Mouse (Mus musculus): Measurements from ENCODE around the gene C2cd4c. TPM values are rescaled to one million over a fixed set of nuclear protein-coding genes. Genes with fewer than 3 reads are reported as not detected.

C2cd4c gene
- total RNA-seq (2014; rRNA removed) (not detected in 2 replicates), polyA plus RNA-seq (2012; rRNA removed) (0.06 and 0.10 TPM in 2 replicates)

GRCm38 (mm10) chr10:79613578-79614304, at the start of gene C2cd4c:
TSS of gene C2cd4c (minus strand) at chr10:79614025.
- no peaks in the 10 kb centered on the region for H3K79me2 ChIP-seq (ENCODE audit: control insufficient read depth, insufficient read depth, low read length)
- H3K36me3 ChIP-seq (ENCODE audit: control insufficient read depth, insufficient read depth, low read length), result no peaks in the 10 kb centered on the region
- TF ChIP-seq POLR2A (IDR thresholded peaks at IDR 0.05; ENCODE audit: extremely low read depth, insufficient read depth, low read length), result no peak
- no peak for TF ChIP-seq CTCF (IDR thresholded peaks at IDR 0.05; ENCODE audit: low read depth, low read length)
- WGBS, result 2% methylated on average over 60 of the region's 60 CpGs
- DNase-seq (ENCODE audit: extremely low read depth, low read depth, low spot score), result peak; percentile 65
- H3K27me3 ChIP-seq (ENCODE audit: control insufficient read depth, insufficient read depth, low read length), result peaks cover 7% of the 10 kb centered on the region; the same call in 1 of the 2 replicates
- no peak within 1 kb of the TSS for H3K27ac ChIP-seq (replicated peaks; ENCODE audit: insufficient read depth, low read depth, low read length)
- no peaks in the 10 kb centered on the region for H3K4me1 ChIP-seq (ENCODE audit: control insufficient read depth, insufficient read depth, low read length)
- H3K4me3 ChIP-seq (ENCODE audit: insufficient read depth, low read depth, low read length), result peak within 1 kb of the TSS; percentile 56
- peak within 1 kb of the TSS; percentile 64 for H3K9ac ChIP-seq (ENCODE audit: low read depth, low read length)

GRCm38 (mm10) chr10:79661861-79662260, 48.0 kb upstream of the C2cd4c start:
- Histone ChIP-seq H3K4me3 (ENCODE audit: insufficient read depth, low read depth, low read length) (no peak overlapping the region), H3K9ac (ENCODE audit: low read depth, low read length) (no peak overlapping the region), H3K27ac (replicated peaks; ENCODE audit: insufficient read depth, low read depth, low read length) (no peak overlapping the region), H3K36me3 (ENCODE audit: control insufficient read depth, insufficient read depth, low read length) (no peaks in the 10 kb centered on the region), H3K4me1 (ENCODE audit: control insufficient read depth, insufficient read depth, low read length) (no peaks in the 10 kb centered on the region), H3K79me2 (ENCODE audit: control insufficient read depth, insufficient read depth, low read length) (no peaks in the 10 kb centered on the region), H3K27me3 (ENCODE audit: control insufficient read depth, insufficient read depth, low read length) (no peaks in the 10 kb centered on the region)
- no peak for TF ChIP-seq POLR2A (IDR thresholded peaks at IDR 0.05; ENCODE audit: extremely low read depth, insufficient read depth, low read length)
- no peak for TF ChIP-seq CTCF (IDR thresholded peaks at IDR 0.05; ENCODE audit: low read depth, low read length)
- no peak for DNase-seq (ENCODE audit: extremely low read depth, low read depth, low spot score)
- WGBS, result 46% methylated on average over 3 of the region's 3 CpGs

- no peak overlapping the region for H3K9ac ChIP-seq (ENCODE audit: low read depth, low read length)
Measured at GRCm38 (mm10) chr10:79660298-79660697, 46.5 kb upstream of the C2cd4c start.

GRCm38 (mm10) chr10:79658829-79659228, 45.0 kb upstream of the C2cd4c start:
- no peaks in the 10 kb centered on the region for H3K4me1 ChIP-seq (ENCODE audit: control insufficient read depth, insufficient read depth, low read length)
- no peak overlapping the region for H3K9ac ChIP-seq (ENCODE audit: low read depth, low read length)
- 54% methylated on average over 4 of the region's 4 CpGs for WGBS
- TF ChIP-seq POLR2A (IDR thresholded peaks at IDR 0.05; ENCODE audit: extremely low read depth, insufficient read depth, low read length), result no peak
- TF ChIP-seq CTCF (IDR thresholded peaks at IDR 0.05; ENCODE audit: low read depth, low read length), result peak; percentile 19; the same call in 1 of the 2 replicates
- no peaks in the 10 kb centered on the region for H3K36me3 ChIP-seq (ENCODE audit: control insufficient read depth, insufficient read depth, low read length)
- H3K27ac ChIP-seq (replicated peaks; ENCODE audit: insufficient read depth, low read depth, low read length), result no peak overlapping the region
- H3K27me3 ChIP-seq (ENCODE audit: control insufficient read depth, insufficient read depth, low read length), result no peaks in the 10 kb centered on the region
- H3K4me3 ChIP-seq (ENCODE audit: insufficient read depth, low read depth, low read length), result no peak overlapping the region
- H3K79me2 ChIP-seq (ENCODE audit: control insufficient read depth, insufficient read depth, low read length), result no peaks in the 10 kb centered on the region
- no peak for DNase-seq (ENCODE audit: extremely low read depth, low read depth, low spot score)

More at GRCm38 (mm10) chr10:79660298-79660697, 46.5 kb upstream of the C2cd4c start:
- Histone ChIP-seq H3K27ac (replicated peaks; ENCODE audit: insufficient read depth, low read depth, low read length) (no peak overlapping the region), H3K4me1 (ENCODE audit: control insufficient read depth, insufficient read depth, low read length) (no peaks in the 10 kb centered on the region), H3K27me3 (ENCODE audit: control insufficient read depth, insufficient read depth, low read length) (no peaks in the 10 kb centered on the region), H3K4me3 (ENCODE audit: insufficient read depth, low read depth, low read length) (no peak overlapping the region), H3K36me3 (ENCODE audit: control insufficient read depth, insufficient read depth, low read length) (no peaks in the 10 kb centered on the region), H3K79me2 (ENCODE audit: control insufficient read depth, insufficient read depth, low read length) (no peaks in the 10 kb centered on the region)
- DNase-seq (ENCODE audit: extremely low read depth, low read depth, low spot score), result no peak
- WGBS, result 87% methylated on average over 2 of the region's 2 CpGs
- TF ChIP-seq CTCF (IDR thresholded peaks at IDR 0.05; ENCODE audit: low read depth, low read length) (no peak; the same call in 1 of the 2 replicates), POLR2A (IDR thresholded peaks at IDR 0.05; ENCODE audit: extremely low read depth, insufficient read depth, low read length) (no peak)

DNA sequence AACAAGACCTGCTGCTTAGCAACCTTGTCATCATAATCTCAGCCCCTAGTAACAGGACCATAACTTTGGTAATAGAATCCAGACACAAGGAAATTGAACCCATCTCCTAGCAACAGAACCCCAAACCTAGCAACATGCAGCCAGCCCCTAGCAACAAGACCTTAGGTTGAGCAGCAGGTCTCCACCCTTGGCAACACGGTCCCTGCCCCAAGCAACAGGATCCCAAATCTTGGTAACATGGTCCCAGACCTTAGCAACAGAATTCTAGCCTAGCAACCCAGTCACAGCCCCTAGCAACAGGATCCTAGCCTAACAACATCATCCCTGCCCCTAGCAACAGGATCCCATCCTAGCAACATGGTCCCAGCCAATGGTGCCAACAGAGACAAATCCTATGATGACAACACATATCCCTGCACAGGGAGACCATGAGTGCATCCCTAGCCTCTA, 41.1 kb upstream of the C2cd4c start:
- DNase-seq (ENCODE audit: extremely low read depth, low read depth, low spot score), result no peak

GRCm38 (mm10) chr10:79652789-79653188, 39.0 kb upstream of the C2cd4c start:
- Histone ChIP-seq H3K27me3 (ENCODE audit: control insufficient read depth, insufficient read depth, low read length) (no peaks in the 10 kb centered on the region), H3K9ac (ENCODE audit: low read depth, low read length) (no peak overlapping the region), H3K79me2 (ENCODE audit: control insufficient read depth, insufficient read depth, low read length) (no peaks in the 10 kb centered on the region), H3K27ac (replicated peaks; ENCODE audit: insufficient read depth, low read depth, low read length) (no peak overlapping the region), H3K4me3 (ENCODE audit: insufficient read depth, low read depth, low read length) (no peak overlapping the region), H3K4me1 (ENCODE audit: control insufficient read depth, insufficient read depth, low read length) (no peaks in the 10 kb centered on the region), H3K36me3 (ENCODE audit: control insufficient read depth, insufficient read depth, low read length) (no peaks in the 10 kb centered on the region)
- no peak for DNase-seq (ENCODE audit: extremely low read depth, low read depth, low spot score)
- TF ChIP-seq CTCF (IDR thresholded peaks at IDR 0.05; ENCODE audit: low read depth, low read length) (no peak), POLR2A (IDR thresholded peaks at IDR 0.05; ENCODE audit: extremely low read depth, insufficient read depth, low read length) (no peak)
- WGBS, result 76% methylated on average over 7 of the region's 7 CpGs

More for the DNA sequence above, 41.1 kb upstream of the C2cd4c start:
- WGBS, result 57% methylated on average over 1 of the region's 1 CpGs
- Histone ChIP-seq H3K4me3 (ENCODE audit: insufficient read depth, low read depth, low read length) (no peak overlapping the region), H3K4me1 (ENCODE audit: control insufficient read depth, insufficient read depth, low read length) (no peaks in the 10 kb centered on the region), H3K36me3 (ENCODE audit: control insufficient read depth, insufficient read depth, low read length) (no peaks in the 10 kb centered on the region), H3K27ac (replicated peaks; ENCODE audit: insufficient read depth, low read depth, low read length) (no peak overlapping the region), H3K79me2 (ENCODE audit: control insufficient read depth, insufficient read depth, low read length) (no peaks in the 10 kb centered on the region), H3K9ac (ENCODE audit: low read depth, low read length) (no peak overlapping the region), H3K27me3 (ENCODE audit: control insufficient read depth, insufficient read depth, low read length) (no peaks in the 10 kb centered on the region)
- TF ChIP-seq POLR2A (IDR thresholded peaks at IDR 0.05; ENCODE audit: extremely low read depth, insufficient read depth, low read length), result no peak
- no peak for TF ChIP-seq CTCF (IDR thresholded peaks at IDR 0.05; ENCODE audit: low read depth, low read length)
